Mouse (Mus musculus) stomach, postnatal 0 days (tissue): ENCODE results near the gene Ric1.

Experiments used
- CTCF ChIP-seq: IDR thresholded peaks from 2 replicates; pipeline ENCODE4 v1.5.1; 2016; ENCODE audit warnings: antibody characterized with exemption, low read depth, mild to moderate bottlenecking, moderate library complexity
- EP300 ChIP-seq: optimal IDR thresholded peaks from 2 replicates; pipeline ENCODE3; 2016; ENCODE audit warnings: antibody characterized with exemption

GRCm38 (mm10) chr19:29607521-29607920 is 85.4 kb downstream of the Ric1 start:
- TF ChIP-seq CTCF (no peak), EP300 (no peak)
